Comparison of ENCODE assay signal across 14 mouse cellular contexts in genomic region chr1:128295717-128296528, GRCm38 (mm10). TPM values are rescaled to one million over a fixed set of nuclear protein-coding genes. Genes with fewer than 3 reads are reported as not detected.
DNase-seq lines count a peak whose midpoint lies in the region; ATAC-seq and TF ChIP-seq lines count a peak whose summit lies in the region.
"Had no signal": no experiment of that assay in that cellular context is flagged by ENCODE, and none has a peak within 500 bp of the region (broad histone marks: within the 10 kb centered on the region; RNA-seq: fewer than 3 reads in every experiment).

No protein-coding gene starts in this region.

- no peak overlapping the region for H3K4me3 ChIP-seq in kidney, embryonic 16.5 days (ENCODE audit: low read length)
- H3K4me3 ChIP-seq in midbrain, postnatal 0 days (ENCODE audit: low read depth, low read length), result no peak overlapping the region
- H3K4me3 ChIP-seq in lung, adult 2 months (replicated peaks; ENCODE audit: extremely low read depth, low read depth, low read length), result no peak overlapping the region
- H3K4me3 ChIP-seq: heart, embryonic 10.5 days had no signal

- WGBS in kidney, embryonic 16.5 days, result 69% methylated on average over 5 of the region's 5 CpGs
- WGBS in midbrain, postnatal 0 days, result 60% methylated on average over 5 of the region's 5 CpGs
- 81% methylated on average over 5 of the region's 5 CpGs for WGBS in lung, adult 2 months

- H3K36me3 ChIP-seq in kidney, embryonic 16.5 days (ENCODE audit: insufficient read depth, low read length), result no peaks in the 10 kb centered on the region
- no peaks in the 10 kb centered on the region for H3K36me3 ChIP-seq in midbrain, postnatal 0 days (ENCODE audit: insufficient read depth, low read length)
- H3K36me3 ChIP-seq: heart, embryonic 10.5 days had no signal

- H3K4me2 ChIP-seq in kidney, embryonic 16.5 days (replicated peaks; ENCODE audit: low read depth, low read length), result no peak overlapping the region
- H3K4me2 ChIP-seq in midbrain, postnatal 0 days (ENCODE audit: low read depth, low read length, poor library complexity, severe bottlenecking), result no peak overlapping the region

- H3K27me3 ChIP-seq in kidney, embryonic 16.5 days (ENCODE audit: insufficient read depth, low read length), result no peaks in the 10 kb centered on the region
- H3K27me3 ChIP-seq in midbrain, postnatal 0 days (ENCODE audit: insufficient read depth, low read length), result no peaks in the 10 kb centered on the region
- H3K27me3 ChIP-seq: CH12.LX had no signal

- 0 out of 2 replicates have a peak, but pooled peaks have one; percentile 25 for ATAC-seq in kidney, embryonic 16.5 days (ENCODE audit: low FRiP score, low TSS enrichment)
- peak; percentile 57; the same call in 1 of the 2 replicates for ATAC-seq in midbrain, postnatal 0 days (ENCODE audit: low FRiP score)

- DNase-seq in cerebellum, postnatal 10 days, result peak; percentile 50 to 64
- no peak for DNase-seq in cerebellum, postnatal 25 days
- no peak for DNase-seq in kidney, postnatal 14 days
- DNase-seq in brain, adult 2 months (ENCODE audit: low read depth, low spot score), result peak; percentile 20
- peak; percentile 15 for DNase-seq in midbrain, postnatal 0 days (ENCODE audit: low spot score)
- no peak for DNase-seq in adipocyte (ENCODE audit: low spot score)
- no peak for DNase-seq in lung, adult 2 months
- DNase-seq: heart, postnatal 36 days; kidney, adult 2 months had no signal

- no peak overlapping the region for H3K9ac ChIP-seq in kidney, embryonic 16.5 days (replicated peaks; ENCODE audit: low read length)
- no peak overlapping the region for H3K9ac ChIP-seq in midbrain, postnatal 0 days (replicated peaks; ENCODE audit: low read length, poor library complexity, severe bottlenecking)

- H3K4me1 ChIP-seq in kidney, embryonic 16.5 days (ENCODE audit: insufficient read depth, low read length), result no peaks in the 10 kb centered on the region
- no peaks in the 10 kb centered on the region for H3K4me1 ChIP-seq in midbrain, postnatal 0 days (ENCODE audit: insufficient read depth, low read length)
- H3K4me1 ChIP-seq in lung, adult 2 months (ENCODE audit: control insufficient read depth, insufficient read depth, low read length), result no peaks in the 10 kb centered on the region

- TF ChIP-seq CTCF in midbrain, postnatal 0 days (IDR thresholded peaks at IDR 0.05), result no peak
- no peak for TF ChIP-seq CTCF in lung, adult 2 months (IDR thresholded peaks at IDR 0.05; ENCODE audit: insufficient read depth, low read length)

- H3K9me3 ChIP-seq in kidney, embryonic 16.5 days (ENCODE audit: low read length), result no peaks in the 10 kb centered on the region
- H3K9me3 ChIP-seq in midbrain, postnatal 0 days (ENCODE audit: low read length), result no peaks in the 10 kb centered on the region
- H3K9me3 ChIP-seq: heart, embryonic 10.5 days had no signal

- no peak overlapping the region for H3K27ac ChIP-seq in kidney, embryonic 16.5 days (ENCODE audit: low read length)
- H3K27ac ChIP-seq in midbrain, postnatal 0 days (ENCODE audit: low read depth, low read length), result no peak overlapping the region
- H3K27ac ChIP-seq: heart, embryonic 10.5 days had no signal

- TF ChIP-seq POLR2A in lung, adult 2 months (IDR thresholded peaks at IDR 0.05; ENCODE audit: borderline replicate concordance, extremely low read depth, low read depth, low read length), result no peak

RNA-seq across cellular contexts. Expression of gene Lct, which starts 32.2 kb away (rescaled TPM):
- 0.10 and 0.11 TPM in 2 replicates for polyA plus RNA-seq in kidney, embryonic 16.5 days (2015; fragmentation: Nextera tagmentation; extraction: Ambion mirVana)
- total RNA-seq in midbrain, postnatal 0 days (2014; rRNA removed), result 0.28 and 0.38 TPM in 2 replicates
- polyA plus RNA-seq in midbrain, postnatal 0 days (2015; fragmentation: Nextera tagmentation; extraction: Ambion mirVana), result 0.49 and 0.70 TPM in 2 replicates
- 0.09 and 0.17 TPM in 2 replicates for polyA plus RNA-seq in lung, adult 2 months (2012; rRNA removed)
- total RNA-seq: gastrocnemius, adult 8-10 months; heart, postnatal 36 days; liver, adult 2 months had no signal
- polyA plus RNA-seq: liver, adult 2 months had no signal

RNA-seq across cellular contexts. Expression of gene Ubxn4, which starts 52.2 kb away (rescaled TPM):
- polyA plus RNA-seq in kidney, embryonic 16.5 days (2015; fragmentation: Nextera tagmentation; extraction: Ambion mirVana), result 56.5 and 66.8 TPM in 2 replicates
- total RNA-seq in midbrain, postnatal 0 days (2014; rRNA removed), result 39.5 and 79.8 TPM in 2 replicates
- polyA plus RNA-seq in midbrain, postnatal 0 days (2015; fragmentation: Nextera tagmentation; extraction: Ambion mirVana), result 73.6 and 84.3 TPM in 2 replicates
- 17.0 and 19.2 TPM in 2 replicates for polyA plus RNA-seq in lung, adult 2 months (2012; rRNA removed)

Comparison
In these comparisons a context has a peak if more than half of its experiments do, and no peak if none do; other contexts are left out.
1. DNase-seq: peak in cerebellum, postnatal 10 days (2 of 2), brain, adult 2 months (single experiment) and midbrain, postnatal 0 days (single experiment); none in cerebellum, postnatal 25 days (0 of 2), kidney, postnatal 14 days (single experiment), adipocyte (single experiment) and lung, adult 2 months (single experiment).